Mouse (Mus musculus) heart, adult 2 months (tissue): ENCODE results near the gene Sfta2.

ENCODE experiments used
- CTCF ChIP-seq: fragments of 200-600 bp; IDR thresholded peaks from 2 replicates; pipeline ENCODE4 v1.8.1; 2022; ENCODE audit warnings: antibody characterized with exemption, mild to moderate bottlenecking, moderate library complexity
- EP300 ChIP-seq: fragments of 200-500 bp; IDR thresholded peaks from 2 replicates; pipeline ENCODE4 v1.6.1; 2011; ENCODE audit warnings: low read depth, low read length, control low read depth; ENCODE audit not compliant: insufficient read depth
- POLR2A ChIP-seq: fragments of 200-500 bp; IDR thresholded peaks from 2 replicates; pipeline ENCODE4 v1.6.1; 2011; ENCODE audit warnings: mild to moderate bottlenecking, low read depth, low read length, control low read depth; ENCODE audit not compliant: insufficient read depth

DNA sequence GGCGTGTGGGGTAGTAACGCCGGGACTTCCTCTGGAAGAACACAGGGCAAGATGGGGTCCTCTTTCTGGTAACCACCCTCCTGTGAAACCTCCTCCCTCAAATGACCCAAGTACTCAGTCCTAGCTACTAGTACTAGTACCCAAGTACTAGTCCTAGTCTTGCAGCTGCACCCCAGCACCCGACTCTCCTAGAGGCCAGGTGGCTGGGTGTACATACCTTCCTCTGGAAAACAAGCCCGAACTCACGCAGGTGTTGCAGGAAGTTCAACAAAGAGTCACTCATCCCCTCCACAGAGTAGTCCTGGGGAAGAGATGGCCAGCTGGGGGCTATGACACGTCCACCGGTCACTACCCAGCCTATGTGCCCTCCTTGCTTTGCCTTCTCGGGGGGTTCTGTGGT, 68.4 kb downstream of the Sfta2 start:
- TF ChIP-seq CTCF, result no peak
- TF ChIP-seq POLR2A, result no peak
- no peak for TF ChIP-seq EP300
